Mouse (Mus musculus): ENCODE results near the gene Mns1.
"Not testable (repeated sequence)": the region's sequence is repeated elsewhere in the genome, so short reads cannot be mapped to it uniquely, and the experiment has no call there.

Gene Mns1

DNA sequence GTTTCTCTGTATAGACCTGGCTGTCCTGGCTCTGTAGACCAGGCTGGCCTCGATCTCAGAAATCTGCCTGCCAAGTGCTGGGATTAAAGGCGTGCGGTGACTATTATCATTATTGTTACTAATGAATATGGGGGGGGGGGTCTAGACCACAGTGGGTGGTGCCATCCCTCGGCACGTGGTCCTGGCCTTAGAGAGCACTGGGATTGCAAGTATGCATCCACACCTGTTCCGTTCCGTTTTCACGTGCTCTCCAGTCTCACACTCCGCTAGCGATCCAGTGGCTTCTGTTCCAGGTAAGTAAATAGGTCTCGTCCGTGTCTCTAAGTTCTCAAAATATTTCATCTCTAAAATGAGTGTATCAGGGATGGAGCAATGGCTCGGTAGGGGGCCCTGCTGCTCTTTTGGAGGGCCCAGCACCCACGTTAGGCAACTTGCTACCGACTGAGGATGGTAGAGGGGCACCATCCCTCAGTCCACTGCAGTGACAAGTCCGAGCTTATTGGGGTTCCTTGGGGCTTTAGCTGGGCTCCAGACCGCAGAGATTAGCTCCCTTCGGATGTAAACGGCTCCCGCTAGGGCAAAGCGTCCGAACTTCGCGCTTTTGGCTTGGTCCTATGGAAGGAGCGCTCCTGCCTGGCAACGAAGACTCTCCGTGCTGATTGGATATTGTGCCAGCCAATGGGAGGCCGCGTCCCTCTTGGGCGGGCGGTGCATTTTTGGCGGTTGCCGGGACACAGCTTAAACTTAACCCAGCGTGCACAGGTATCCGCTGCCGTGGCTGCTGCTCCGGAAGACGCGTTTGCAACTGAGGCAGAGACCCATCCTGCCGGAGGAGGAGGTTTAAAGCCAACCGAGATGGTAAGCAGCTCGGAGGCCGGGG is at the start of gene Mns1:
TSS of gene Mns1 (plus strand) at position 190 of the 880 bp plus-strand sequence.
- peak; percentile 95 for DNase-seq (ENCODE audit: low spot score)

DNA sequence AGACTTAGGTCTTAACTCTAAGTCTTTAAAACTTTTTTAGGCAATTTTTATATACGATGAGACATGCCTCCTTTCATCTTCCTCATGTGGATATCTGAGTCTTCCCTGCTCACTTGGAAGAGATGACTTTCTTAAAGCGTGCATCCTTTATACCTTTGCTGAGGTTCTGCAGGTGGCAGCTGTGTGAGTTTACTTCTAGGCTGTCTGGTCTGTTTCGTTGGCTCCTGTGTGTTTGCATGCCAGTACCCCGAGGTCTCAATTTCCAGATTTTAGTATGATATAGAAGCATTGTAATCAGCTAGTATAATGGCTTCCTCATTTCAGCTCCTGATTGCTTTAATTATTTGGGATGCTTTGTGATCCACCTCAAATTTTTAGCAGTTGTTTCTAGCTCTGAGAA is 48.9 kb upstream of the Mns1 start:
- no peak for DNase-seq (ENCODE audit: low spot score)

DNA sequence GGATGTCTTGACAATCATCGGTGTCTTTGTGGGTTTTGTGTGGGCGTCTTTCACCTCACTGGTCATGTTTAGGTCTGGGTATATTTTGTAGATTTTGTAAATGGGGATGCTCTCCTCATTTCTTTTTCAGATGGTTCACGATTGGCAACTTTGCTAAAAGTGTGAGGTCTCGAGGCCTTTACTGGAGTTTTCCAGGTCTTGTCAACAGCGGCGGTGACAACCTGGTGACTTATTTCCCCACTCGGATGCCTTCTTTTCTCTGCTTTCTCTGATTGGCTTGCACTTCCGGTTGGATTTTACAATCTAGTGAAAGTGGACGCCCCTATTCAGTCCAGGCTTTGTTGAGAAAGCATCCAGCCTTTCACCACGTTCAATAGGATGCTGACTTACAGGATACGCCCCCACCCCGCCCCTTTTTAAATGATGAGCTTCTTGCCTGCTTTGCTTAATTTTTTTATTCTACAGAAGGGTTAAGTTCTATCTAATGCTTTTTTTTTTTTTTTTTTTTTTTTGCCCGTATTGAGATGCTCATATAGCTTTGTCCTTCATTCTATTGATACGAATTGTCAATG is 48.3 kb upstream of the Mns1 start:
- no peak for DNase-seq (ENCODE audit: low spot score)

DNA sequence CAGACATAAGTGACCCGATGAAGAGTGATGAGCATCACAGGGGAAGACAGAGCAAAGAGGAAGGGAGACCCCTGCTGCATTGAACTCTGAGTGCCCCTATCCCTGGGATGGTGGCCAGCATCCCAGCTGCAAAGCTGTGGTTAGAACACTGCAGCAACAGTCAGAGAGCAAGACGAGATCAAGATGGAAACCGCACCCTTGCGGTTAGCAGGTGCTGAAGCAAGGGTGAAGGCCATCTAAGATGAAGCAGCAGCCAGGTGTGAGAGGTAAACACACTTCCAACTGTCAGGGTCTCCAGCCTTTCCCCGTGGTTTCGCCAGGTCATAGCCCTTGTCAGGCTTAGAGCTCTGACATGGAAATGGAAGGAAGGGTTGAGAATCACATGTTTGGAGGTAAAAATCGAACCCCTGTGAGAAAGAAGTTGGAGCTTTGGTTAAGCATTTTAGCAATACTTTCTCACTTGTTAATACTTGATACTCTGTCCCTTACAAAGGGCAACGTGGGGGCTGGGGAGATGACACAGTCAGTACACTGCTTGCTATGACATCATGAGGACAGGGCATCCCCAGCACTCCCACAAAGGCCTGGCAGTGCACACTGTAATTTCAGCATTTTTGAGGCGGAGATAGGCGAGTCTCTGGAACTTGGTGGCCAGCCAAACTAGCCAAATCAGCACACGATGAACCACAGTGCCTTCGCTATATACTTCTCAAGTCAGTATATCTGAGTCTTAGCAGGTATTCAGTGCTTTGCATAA is 47.3 kb upstream of the Mns1 start:
- DNase-seq (ENCODE audit: low spot score): no peak

DNA sequence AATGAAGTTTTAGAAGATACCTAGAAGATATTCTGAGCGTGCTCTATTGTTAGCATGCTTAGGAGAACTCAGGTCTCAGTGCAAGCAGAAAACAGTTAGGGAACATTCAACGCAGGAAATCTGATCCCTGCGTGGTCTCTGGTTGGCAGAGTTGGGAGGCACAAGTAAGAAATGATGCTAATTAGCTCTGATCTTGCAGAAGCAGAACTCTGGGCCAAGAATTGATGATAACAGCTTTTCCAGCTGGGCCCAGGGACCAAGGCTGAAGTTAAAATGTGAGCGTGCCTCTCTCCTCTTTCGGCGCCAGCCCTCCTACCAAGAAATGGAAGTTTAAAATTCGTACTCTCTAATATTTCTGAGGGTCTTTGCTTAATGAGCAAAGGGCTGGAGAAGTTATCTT is 45.1 kb upstream of the Mns1 start:
- no peak for DNase-seq (ENCODE audit: low spot score)

DNA sequence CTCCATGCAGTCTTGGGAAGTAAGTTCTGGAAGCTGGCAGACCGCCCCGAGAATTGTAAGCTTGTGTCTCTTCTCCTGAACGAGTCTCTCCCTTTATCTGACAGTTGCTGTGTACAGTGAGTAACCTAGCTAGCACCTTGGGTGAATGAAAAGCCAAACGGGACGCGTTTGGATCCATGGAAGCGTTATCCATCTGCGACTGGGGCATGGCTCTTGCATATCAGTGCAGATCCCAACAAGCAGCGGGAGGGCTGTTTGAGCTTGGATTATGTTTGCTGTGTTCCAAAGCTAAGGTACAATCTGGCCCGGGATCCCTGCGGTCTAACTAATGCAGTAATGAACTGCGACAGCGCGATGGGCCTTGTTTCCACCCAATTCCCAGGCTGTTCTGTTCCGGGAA is 44.6 kb upstream of the Mns1 start:
- DNase-seq (ENCODE audit: low spot score): no peak

DNA sequence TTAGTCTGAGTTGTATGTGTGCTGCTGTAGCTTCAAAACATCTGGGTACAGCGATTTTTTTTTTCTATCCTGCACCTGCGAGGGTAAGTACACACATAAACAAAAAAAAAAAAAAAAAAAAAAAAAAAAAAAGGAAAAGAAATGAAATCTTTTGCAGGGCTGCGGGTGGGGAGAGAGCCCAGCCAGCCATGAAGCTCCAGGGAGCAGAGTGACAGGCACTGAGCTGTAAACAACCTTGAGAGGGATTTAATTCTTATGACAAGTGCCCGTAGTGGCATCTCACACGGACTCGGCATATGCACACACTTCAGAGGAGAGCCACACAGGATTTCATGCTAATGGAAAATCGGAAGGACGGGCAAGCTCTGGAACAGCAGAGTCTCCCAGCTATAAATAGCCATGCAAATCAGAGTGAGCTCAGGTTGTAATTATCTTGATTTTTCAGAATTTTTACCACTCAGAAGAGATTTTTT is 43.9 kb upstream of the Mns1 start:
- DNase-seq (ENCODE audit: low spot score): no peak

DNA sequence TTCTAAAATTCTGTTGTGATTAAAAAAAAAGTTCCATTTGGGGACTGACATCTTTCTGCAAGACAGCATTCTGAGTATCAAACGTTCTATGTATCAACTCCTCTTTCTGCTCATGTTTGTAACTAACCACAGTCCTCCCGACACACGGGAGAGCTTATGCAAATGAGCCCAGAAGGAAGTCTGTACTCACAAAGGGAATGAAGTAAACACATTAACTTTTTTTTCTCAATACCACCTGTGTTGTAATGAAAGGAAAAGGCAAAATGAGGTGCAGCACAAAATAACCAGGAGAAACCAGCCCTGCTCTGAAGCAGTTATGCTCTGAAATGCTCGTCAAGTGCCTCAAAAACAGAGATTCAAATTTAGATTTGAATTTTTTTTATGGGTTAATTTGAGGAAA is 37.7 kb upstream of the Mns1 start:
- no peak for DNase-seq (ENCODE audit: low spot score)

DNA sequence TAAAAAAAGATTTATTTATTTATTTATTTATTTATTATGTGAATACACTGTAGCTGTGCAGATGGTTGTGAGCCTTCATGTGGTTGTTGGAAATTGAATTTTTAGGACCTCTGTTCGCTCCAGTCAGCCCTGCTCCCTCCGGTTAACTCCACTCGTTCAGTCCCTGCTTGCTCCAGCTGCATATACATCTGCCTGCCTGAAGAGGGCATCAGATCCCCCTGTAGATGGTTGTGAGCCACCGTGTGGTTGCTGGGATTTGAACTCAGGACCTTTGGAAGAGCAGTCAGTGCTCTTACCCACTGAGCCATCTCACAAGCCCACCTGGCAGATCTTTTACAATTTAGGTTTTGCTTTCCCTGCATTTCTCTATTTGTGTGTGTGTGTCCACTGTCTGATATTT is 36.0 kb upstream of the Mns1 start:
- not testable (repeated sequence) for DNase-seq (ENCODE audit: low spot score)

DNA sequence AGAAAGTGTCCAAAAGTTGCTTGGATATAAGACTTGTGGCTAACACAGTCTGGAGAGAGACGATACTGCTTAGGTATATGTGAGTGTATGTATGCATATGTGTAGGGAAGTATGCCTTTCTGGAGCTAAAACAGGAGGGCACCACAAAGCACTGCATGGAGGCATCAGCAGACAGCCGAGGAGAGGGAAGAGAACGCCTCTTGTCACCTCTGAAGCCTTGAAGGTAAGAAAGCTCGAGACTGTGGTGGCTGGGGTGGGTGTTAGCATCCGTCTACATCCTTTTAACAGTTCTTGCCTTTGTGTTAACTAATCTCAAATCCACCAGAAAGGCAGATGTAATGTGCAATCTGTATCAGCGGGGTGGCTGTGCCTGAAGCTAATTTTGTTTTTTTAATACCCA is 34.4 kb upstream of the Mns1 start:
- no peak for DNase-seq (ENCODE audit: low spot score)

DNA sequence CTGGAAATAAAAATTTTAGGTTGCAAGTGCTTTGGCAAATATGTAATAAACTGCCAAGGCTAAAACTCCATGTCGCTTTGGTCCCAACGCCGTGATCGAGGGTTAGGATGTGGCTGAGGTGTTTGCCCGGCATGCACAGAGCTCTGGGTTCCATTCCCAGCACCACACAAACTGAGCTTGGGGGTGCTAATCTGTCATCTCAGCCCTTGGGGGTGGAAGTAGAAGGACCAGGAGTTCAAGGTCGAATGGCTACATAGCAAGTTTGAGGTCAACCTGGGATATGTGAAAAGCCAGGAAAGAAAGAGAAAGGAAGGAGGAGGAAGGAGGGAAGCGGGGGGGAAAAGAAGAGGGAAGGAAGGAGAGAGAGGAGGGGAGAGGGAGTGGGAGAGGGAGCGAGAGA is 33.4 kb upstream of the Mns1 start:
- no peak for DNase-seq (ENCODE audit: low spot score)

DNA sequence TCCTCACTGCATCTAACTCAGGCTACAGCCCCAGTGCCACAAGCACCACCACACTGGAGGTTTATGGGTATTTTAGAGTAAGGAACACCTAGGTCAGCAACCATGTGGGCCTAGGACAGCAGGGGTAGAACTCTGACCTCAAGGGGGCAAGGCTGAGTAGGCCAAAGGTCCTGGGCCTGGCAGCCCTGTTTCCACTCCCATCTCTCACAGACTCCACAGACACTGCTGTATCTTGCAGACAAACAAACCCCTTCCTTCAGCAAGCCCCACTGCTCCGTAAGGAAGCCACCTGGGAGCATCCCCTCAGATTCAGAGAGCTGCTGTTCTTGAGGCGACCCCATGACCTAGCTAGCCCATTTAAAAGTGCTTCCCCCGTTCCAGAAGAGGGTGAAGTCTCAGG is 32.9 kb upstream of the Mns1 start:
- no peak for DNase-seq (ENCODE audit: low spot score)

DNA sequence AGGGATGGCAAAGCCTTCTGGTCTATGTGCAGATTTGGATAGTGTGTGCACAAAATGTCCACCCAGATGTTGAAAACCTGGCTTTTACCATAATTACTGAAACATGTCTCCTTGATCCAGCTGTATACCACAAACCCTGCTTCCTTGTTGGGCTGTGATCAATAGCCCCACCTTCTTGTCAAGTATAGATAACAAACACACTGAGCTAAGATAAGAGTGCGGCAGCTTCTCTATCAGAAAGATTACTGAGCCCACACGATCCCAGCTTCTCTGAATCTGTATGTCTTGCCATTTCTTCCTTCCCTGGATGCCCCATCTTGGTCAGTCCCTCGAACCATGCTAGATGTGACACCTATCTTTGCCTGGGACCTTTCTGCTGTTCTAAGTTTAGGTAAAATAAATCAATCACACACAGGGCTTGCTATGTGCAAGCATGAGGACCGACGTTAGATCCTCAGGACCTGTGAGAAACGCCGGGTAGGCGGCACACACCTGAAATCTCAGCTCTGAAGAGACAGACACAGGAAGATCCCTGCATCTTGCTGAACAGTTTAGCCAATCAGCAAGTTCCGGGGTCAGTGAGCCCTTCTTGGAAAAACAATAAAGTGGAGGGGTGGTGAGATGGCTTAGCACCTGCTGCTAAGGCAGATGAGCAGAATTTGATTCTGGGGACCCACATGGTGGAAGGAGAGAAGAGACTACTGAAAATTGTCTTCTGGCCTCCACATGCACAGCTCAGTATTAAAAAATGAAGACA is 31.8 kb upstream of the Mns1 start:
- no peak for DNase-seq (ENCODE audit: low spot score)

DNA sequence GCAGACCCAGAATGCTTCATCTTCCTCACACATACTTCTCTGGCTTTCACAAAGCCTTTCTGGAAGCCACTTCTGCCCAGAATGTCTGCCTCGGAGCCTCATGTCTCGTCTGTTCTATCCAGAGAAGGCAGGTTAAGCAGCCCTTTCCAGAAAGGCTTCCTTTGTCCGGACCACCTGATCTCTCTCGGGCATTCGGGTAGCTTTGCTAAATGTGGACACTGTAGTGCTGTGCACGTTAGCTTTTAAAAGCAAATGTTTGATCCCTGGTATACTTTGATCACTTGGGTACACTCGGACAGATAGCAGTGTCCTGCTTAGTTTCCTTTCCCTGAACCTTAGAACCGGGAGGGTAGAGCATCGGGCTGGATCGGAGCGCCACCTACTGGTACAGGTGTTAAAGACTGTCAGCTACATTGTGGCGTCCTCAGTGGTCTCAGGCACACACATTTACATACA is 29.7 kb upstream of the Mns1 start:
- DNase-seq (ENCODE audit: low spot score): peak; percentile 92

DNA sequence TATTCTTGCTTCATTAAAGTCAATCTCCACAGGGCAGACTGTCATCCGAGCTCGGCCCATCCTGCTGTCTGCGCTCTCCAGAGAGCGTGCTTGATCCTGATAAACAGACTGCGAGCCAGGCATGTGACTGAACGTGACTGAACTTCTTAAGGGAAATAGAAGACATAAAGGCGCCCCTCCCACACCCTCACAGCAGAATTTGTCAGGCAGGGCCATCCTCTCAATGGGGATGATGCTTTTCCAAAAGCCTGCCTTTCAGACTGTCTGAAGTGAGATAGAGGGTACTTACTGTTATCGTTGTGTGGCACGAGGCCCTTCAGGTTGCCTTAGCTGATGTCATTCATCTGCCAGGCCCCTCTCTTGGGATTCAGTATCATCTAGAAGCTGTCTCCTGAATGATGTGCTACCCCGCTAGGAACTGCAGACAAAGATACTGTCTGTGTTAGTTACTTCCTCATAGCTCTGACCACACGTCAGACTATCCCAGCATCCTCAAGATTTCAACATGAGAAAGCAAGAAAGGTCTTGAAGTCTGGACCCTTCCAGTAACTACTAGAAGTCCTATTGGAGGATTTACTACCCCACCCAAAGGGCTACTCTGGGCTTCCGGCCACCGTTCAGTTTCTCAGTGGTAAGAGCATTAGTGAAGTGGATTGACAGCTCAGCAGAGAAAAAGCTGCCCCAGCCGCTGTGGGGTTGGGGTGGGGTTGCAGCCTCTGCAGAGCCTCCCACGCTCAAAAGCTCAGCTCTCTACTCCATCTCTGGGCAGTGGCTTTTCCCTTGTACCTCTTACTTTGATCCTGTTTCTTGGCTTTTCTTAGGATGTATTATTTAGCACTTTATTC is 28.2 kb upstream of the Mns1 start:
- DNase-seq (ENCODE audit: low spot score): peak; percentile 91

DNA sequence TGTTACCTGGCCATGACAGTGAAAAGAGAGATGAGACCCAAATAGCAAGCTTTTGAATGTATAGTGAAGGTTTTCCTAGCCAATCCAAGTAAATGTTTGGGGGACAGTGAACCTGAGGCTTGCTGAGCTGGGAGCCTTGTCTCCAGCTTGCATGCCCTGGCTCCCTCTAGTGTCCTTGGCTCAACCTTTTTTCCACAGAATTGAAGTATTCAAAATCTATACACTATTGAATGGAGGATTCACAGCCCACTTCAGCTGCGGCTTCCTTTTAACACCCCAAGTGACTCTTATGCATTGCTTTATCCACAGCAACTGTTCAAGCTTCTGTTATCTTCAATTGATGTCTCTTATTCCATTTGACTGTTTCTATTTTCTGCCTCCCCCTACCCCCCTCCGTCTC is 26.1 kb upstream of the Mns1 start:
- DNase-seq (ENCODE audit: low spot score): no peak

DNA sequence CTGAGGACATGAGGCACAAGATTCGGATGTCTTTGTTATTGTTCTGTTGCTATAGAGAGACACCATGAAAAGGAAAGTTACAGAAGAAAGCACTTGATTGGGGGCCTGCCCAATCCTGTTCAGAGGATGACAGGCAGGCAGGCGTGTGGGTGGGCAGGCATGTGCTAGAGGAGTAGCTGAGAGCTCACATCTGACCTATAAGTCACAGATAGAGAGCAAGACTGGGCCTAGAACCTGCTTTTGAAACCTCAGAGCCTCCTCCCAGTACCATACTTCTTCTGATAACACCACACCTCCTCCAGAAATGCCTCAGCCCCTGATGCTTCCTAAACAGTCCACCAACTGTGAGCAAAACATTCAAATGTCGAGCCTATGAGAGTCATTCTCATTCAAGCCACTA is 19.4 kb upstream of the Mns1 start:
- DNase-seq (ENCODE audit: low spot score): no peak

DNA sequence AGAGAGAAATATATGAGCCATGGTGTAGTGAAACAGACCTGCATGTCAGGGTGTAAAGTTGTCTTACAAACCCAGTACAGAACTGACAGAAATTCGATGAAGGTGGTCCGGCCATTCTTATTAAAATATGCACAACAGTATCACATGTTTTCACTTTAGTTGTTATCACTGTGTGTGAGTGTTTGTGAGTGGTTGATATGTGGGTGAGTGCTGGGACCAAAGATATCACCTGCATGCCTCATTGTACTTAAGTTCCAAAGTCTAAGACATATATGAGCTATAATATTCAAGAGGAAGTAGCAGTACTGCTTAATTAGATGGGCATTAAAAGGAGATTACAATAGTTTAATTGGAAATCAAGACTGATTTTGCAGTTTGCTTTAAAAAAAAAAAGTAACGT is 17.3 kb upstream of the Mns1 start:
- DNase-seq (ENCODE audit: low spot score): no peak

DNA sequence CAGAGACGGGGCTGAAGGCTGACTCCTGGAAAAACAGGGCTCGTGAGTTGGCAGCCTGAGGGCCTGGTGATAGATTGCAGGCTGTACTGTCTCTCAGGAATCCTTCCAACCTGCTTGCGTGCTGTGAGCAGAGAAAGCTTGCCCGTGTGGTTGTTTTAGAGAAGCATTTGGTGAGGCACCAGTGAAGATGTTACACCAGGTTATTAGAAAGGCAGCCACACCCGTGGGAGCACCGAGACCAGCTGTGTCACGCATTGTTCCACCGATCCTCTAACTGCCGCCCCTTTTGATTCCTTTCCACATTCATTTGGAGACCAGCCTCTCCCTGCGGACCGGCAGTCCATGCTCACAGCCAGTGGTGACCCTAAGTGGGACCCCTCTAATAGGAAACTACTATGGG is 15.5 kb upstream of the Mns1 start:
- no peak for DNase-seq (ENCODE audit: low spot score)

DNA sequence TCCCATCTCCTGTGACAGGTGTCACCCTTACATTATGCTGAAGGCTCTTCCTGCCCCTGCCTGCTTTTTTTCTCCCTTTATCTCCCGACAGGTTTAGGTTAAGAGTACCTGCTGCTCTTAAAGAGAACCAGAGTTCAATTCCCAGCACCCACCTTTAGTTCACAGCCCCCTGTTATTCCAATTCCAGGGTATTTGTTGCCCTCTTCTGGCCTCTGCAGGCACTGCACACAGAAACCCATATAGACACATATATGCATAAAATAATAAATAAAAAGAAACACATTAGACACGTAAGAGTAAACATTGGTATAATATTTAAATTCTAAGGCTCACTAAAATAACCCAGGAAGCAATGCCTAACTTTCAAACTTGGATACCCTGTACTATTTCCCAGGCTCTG is 15.1 kb upstream of the Mns1 start:
- DNase-seq (ENCODE audit: low spot score): no peak

DNA sequence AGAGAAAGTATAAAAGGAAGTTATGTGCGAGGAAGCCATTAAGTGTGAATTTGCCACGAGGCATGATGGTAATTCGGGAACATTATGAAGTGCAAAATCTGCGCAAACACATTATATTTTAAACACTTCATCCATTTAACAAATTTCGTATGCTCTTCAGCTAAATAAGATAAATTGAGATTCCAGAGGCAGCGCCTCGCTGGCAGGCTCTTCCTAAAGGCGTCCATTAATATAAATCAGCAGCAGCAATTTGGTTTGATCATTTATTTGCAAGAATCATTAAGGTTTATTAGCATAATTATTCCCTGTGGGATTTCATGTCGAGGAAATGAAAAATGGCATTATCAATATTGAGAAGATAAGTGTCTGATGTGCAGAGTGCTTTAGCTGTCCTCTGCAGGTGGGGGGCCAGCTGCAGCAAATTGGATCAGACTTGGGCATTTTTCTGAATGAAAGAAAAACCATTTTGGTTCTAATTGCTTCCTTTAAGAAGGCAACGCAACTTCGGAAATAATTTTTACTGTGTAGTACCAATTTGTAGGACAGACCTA is 12.4 kb upstream of the Mns1 start:
- DNase-seq (ENCODE audit: low spot score): no peak
